Mouse (Mus musculus): ENCODE data around the gene Lpin2.

- TF ChIP-seq CTCF (IDR thresholded peaks at IDR 0.05; ENCODE audit: borderline replicate concordance, insufficient read depth, low read depth, low read length) (no peak), POLR2A (IDR thresholded peaks at IDR 0.05; ENCODE audit: borderline replicate concordance, insufficient read depth, low read length) (no peak)
Observed at GRCm38 (mm10) chr17:71282716-71283115, 100.4 kb downstream of the Lpin2 start.
